Mouse (Mus musculus) cerebellum, adult 11-12 months (tissue): ENCODE measurements around the gene Myrfl.

ENCODE experiments used
- DNase-seq: peaks from one replicate; pipeline ENCODE4 v3.0.0; 2022

Myrfl gene

DNA sequence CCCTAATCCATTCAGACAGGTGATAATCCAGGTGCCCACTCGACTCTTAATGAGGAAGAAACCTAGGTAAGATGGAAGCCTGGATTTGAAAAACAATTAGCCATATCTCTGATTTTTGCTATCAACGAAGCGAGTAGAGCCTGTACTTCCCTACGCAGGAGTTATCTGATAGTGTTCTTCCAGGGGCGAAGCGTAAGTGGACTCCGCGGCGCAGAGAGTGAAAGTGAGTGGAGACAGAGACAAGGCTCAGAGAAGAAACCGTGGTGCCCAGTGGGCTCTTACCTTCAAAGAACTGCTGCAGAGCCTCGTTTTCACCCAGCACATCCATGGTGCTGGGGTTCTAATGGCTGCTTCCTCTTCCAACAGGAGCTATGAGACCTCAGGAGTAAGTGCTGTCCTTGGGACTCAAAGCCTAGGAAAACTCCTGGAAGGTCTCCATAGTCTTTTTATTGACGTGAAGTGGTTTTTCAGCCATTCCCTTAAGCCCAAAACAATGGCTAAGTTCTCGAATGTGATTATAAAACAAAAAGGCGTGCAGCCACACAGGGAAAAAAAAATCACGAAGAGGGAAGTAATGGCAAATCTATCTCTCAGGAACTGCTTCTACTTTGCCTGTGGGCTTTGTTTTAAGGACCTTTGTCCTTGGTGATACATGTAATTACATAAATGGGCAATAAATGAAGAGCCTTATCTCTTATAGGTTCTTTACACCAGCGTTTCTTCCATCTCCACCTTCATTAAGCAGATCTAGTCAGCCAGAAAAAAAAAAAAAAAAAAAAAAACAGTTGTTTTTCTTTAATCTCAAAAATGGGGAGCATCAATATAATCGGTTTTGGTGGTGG lies at the start of gene Myrfl:
Myrfl (minus strand) TSS at position 584 of the 842 bp plus-strand sequence.
- no peak for DNase-seq

DNA sequence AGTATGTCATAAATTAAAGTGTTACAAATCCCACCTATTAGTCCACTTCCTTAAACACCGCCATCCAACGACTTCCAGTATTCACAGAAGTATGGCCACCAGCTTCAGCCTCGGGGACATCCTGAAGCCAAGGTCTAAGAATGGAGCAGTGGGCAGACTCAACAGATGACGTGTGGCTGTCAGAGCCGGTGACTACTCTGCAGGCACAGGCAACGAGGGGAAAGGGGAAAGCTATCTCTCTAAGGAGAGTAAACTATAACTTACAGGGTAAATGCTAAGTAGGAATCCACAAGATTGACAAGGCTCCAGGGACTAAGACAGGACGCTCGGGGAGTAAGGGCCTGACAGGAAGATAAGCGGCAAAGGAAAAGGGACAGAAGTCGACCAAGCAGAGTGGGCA lies 48.2 kb upstream of the Myrfl start:
- no peak for DNase-seq

DNA sequence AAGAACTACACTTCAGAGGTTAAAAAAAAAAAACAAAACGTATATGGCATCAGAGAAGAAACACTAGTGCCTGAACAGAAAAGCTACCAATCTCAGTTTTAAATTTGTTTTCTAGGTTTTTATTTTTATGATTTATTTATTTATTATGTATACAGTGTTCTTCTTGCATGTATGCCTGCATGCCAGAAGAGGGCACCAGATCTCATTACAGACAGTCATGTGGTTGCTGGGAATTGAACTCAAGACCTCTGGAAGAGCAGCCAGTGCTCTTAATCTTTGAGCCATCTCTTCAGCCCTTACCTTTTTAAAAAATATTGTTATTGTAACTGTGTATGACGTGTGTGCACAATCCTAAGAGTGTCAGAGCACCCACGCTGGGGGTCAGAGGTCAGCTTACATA lies 47.4 kb upstream of the Myrfl start:
- no peak for DNase-seq

DNA sequence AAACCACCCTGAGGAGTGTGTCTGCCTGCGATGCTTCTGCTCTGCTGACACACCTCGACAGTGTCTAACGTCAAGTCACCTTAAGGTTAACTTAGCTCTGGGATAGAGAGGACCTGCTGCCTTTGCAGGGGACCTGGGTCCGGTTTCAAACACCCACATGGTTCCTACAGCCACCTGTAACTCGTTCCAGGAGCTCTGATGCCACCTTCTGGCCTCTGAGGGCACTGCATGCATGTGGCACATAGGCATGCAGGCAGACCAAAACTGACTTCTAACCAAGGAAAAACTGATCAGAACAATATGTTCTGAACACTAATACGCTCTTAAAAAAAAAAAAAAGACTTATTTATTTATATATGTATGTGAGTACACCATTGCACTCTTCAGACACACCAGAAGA lies 46.3 kb upstream of the Myrfl start:
- no peak for DNase-seq

DNA sequence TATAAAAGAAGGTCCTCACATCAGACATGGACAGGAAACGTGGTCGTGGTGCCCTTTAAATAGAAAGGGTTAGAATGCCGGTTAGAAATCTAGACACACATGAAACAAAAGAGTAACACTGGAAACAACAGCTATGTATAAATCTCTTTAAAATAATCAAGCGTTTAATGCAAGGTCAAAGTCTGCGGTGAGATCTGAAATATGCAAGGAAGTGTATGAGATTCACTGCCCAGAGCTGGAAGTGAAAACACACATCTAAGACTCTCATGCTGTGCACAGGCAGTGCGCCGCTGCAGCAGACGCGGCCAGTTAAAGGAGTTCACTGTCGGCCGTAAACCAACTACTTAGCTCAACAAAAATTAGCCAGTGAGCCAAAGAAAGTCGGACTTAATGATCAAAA lies 38.3 kb upstream of the Myrfl start:
- no peak for DNase-seq

DNA sequence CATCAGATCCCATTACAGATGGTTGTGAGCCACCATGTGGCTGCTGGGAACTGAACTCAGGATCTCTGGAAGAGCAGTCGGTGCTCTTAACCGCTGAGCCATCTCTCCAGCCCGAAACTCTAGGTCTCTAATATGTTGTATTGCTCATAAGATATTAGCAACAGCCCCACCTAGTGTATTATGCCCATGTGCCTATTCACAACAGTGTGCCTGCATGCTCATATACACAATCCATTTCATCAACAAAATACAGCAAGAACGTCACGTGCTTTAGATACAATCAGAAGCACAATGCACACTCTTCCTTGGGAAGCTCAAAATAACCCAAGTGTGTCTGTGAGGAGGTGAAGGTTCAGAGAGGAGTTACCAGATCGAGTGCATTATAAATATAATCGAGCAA lies 37.1 kb upstream of the Myrfl start:
- no peak for DNase-seq

DNA sequence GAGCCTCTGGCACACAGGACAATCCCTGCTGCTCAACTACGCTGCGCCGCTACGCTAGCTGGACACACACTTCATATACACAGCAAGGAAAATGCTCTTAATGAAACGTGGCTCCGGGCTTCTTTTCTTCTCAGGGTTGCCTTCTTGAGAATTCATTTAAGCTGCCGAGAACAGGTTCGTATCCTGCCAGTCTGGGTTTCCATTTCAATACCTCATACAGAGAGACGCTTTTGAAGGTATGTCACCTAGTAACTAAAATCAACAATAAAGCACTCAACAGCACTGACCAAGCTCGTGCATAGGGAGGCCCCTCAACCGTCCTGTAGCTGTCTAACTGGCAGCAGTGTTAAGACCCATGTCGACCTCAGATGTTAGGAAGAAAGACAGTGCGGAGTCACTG lies 35.7 kb upstream of the Myrfl start:
- no peak for DNase-seq

DNA sequence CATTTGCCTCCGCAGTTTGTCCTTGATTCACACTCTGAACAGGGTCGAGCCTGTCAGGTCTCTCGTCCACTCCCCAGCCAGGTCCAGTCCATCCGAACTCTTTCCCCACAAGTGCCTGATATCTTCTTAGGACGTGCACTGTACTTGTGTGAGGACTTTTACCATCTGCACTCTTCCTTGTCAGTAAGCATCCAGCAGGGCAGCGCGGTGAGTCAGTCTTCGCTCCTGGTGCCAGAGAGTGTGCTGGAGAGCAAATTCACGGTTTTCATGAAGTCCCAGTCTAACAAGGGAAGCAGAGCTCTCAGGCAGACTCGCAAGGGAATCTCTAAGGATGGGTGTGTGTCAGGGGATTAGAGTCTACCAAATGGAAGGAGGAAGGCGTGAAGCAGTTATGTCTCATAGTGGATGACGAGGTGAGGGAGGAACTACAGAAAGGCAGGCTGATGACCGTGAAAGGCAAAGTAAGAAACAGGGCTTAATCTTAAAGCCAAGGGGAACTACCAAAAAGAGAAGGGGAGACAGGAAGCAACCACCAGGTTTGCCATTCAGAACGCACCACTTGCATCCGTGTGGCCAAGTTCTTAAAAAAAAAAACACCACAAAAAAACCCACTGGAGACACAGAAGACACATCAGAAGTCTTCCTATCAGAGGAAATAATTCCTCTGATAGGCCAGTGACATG lies 34.9 kb upstream of the Myrfl start:
- no peak for DNase-seq

DNA sequence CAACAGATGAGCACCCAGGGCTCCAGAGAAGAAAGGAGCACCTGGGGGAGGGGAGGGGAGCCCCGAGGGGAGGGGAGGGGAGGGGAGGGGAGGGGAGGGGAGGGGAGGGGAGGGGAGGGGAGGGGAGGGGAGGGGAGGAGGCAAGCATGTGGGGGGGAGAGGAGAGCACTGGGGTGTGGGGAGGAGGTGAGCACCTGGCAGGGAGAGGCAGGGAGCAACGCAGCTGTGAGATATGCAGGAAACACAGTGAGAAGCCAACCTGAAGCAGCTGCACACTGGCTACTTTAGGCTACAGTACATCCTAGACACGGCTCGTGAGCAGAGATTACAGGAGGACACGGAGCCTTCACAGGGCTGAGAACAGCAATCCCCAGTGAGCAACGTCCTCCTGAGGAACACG lies 34.2 kb upstream of the Myrfl start:
- DNase-seq = no peak

DNA sequence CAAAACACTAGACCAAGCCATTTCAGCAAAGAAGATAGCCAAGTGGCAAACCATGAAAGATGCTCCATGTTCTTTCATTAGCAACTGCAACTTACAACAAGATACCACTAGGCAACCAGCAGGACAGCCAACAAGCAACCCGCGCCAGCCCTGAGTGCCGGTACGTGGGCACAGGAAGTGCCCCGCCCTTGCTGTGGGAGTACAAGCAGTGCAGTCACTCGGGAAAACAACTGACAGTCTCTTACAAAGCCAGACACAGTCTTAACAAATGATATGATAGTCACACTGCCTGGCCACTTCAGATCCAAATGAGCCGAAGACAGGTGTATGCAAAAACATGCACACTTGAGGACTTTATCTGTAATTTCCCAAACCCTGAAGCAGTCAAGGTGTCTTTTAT lies 33.8 kb upstream of the Myrfl start:
- DNase-seq = no peak

DNA sequence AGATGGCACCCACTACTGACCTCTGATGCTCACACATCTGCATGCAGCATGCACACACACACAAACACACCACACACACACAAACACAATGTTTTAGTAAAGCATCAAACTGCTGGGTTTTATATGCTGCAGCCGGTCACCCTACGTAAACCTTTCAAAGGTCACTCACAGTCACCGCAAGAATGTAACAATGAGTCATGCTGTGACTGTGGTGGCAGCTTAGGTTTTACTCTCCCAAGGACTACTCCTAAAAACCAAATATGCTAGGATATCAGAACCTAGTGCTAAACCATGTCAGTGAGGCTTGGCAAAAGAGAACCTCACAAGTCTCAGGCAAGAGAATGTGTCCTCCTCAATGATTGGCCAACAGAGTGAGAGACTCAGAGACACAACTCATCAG lies 32.1 kb upstream of the Myrfl start:
- no peak for DNase-seq

DNA sequence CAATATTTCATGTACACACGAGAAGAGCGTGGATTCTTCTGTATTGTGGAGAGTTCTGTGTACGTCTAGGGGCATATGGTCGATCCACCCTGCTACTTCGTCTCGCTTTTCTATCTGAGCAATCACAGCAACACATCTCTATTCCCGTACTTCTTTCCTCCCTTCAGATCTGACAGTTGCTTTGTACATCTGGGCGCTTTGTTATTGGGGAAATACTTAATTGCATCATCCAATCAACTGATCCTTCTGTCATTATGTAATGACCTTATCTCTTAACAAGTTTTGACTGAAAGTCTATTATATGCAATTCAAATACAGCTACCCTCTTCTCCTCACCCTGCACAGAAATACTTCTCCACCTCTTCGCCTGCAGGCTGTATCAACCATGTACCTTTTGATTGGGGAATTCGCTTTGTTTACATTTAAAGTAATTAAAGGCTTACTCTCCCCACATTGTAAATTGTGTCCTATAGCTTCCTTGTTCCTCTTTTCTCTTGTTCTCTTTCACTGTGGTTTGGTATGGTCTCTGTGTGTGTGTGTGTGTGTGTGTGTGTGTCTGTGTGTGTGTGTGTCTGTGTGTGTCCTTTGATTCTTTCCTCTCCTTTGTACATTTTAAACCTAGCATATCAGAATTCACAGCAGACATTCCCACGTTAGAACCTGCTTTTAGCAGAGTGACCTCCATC lies 29.9 kb upstream of the Myrfl start:
- DNase-seq = no peak

DNA sequence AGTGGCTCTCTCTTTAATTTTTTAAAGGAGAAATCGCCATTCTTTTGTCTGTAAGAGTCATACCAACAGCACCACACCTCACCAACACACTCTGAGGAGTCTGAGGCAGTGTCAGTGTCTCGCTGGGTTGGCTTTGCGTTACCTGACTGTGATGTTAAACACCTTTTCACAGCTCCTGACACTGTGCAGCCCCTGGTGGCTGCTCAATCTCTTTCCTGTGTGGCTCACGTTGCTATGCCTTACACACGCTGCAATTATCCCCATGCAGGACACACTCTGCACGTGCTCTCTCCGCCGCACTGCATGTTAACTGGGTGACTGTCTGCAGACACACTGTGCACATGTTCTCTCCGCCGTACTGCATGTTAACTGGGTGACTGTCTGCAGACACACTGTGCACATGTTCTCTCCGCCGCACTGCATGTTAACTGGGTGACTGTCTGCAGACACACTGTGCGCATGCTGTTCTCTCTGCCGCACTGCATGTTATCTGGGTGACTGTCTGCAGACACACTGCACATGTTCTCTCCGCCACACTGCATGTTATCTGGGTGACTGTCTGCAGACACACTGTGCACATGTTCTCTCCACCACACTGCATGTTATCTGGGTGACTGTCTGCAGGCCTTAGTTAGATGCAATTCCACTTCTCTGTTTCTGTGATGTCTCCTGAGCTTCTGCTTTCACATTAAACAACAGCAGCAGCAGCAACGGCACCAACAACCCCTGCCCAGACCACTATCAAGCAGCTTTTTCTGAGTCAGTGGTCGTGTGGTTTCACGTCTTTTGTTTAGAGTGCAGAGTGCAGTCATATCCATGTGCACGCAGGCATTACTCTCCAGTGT lies 27.2 kb upstream of the Myrfl start:
- no peak for DNase-seq

DNA sequence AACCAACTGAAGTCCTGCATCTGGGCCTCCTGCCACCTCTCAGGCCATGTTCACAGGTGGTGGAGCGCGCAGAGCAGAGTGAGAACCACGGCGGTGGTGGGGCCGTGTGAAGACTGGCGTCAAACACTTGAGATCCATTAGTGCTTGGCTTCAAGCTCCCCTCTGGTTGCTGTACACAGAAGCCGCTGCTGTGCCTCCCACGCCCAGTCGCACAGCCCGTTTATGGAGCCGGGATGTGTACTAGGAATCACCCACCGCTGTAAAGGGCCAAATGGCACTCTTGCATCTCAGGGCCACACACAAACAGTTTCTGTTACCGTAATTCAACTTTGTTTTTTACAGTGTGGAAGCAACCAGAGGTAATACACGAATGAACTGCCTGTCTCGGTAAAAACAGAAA lies 25.4 kb upstream of the Myrfl start:
- no peak for DNase-seq

DNA sequence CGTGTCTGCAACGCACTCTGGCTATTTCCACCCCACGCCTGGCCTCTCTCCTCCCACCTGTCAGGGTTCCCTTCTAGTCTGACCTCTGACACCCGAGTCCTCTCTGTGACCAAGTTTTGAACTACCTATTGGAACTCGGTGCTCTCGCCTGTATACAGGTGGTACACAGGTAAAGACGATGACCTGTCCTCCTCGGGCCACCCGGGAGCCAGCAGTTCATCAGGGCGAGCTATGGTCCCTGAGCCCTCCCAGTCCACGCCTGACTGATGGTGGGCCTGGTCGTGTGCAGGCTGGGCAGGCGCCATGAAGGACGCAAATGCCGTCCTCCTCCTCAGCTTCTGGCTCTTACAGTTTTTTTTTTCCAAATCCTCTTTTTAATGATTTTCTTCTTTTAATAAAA lies 24.7 kb upstream of the Myrfl start:
- no peak for DNase-seq

DNA sequence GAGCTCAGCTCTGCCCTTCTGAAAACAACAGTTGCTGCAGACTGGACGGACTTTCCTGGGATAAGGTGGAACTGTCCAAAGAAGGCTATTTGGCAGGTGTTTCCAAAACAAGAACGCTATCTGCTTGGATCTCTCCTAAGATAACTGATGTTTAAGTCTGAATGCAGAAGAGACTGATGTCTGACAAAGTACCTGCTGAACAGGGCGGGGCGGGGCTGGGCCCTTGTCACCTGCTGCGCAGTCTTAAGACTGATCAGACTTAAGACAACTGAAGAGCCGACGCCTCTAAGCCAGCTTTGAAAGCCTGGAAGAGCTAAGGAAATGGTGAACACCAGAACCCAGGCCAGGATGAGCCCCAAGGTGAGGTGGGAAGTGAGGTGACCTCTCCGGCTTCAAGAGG lies 23.9 kb upstream of the Myrfl start:
- no peak for DNase-seq

DNA sequence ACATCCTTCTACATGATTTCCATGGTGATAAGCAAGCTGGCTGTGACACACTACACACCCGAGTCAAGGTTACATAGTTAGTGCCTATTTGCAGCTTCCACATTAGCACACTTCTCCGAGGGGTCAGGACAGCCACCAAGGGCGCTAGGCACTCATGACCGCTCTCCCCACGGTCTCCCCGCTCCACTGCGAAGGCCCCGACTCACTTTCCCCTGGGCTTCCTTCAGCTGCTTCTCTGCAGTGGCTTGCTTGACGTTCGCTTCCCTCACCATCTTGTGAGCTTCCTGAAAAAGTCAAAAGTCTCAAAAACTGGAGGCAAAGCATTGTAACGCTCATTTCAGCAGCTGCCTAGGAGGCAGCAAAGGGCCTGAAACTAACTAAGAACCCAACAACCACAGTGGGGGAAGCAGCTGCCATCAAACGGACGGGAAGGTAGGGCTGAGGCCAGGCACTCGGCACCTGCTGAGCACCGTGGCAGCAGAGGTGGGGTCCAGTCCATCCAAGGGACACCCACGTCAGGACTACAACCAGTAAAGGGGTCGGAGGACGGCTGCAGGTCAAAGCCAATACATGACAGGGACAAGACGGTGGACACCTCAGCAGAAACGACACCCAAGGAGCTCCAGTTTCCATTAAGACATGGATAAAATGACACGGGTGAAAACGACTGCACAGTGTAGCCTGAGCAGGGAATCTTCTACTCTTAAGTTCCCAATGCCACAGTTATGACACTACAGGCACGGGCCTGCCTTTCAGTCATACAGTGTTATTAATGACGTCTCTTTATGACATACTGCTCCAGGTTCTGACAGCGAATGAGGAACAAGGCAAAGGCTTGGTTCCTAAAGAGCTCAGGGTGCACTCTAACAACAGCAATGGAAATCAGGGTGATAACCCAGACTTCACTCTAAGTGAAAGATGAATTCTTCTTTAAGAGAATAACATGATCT lies 22.9 kb upstream of the Myrfl start:
- no peak for DNase-seq

DNA sequence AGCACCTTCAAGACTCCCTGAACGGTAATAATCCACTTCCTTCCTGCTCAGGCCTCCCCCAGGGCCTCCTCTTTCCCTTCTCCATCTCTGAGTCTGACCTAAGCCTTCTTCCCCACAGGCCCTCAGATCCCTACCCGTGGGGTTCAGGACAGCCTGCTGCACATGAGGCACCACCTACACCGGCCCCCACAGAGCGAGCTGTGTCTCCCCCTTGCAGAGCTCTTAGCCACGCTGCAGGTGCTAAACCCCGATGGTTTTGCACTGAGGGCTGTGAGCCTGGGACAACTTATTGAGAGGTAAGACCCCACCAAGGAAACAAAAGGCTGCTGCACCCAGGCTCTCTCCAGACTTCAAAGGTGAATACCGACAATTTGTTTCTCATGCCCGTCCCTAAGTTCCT lies 19.9 kb upstream of the Myrfl start:
- no peak for DNase-seq

DNA sequence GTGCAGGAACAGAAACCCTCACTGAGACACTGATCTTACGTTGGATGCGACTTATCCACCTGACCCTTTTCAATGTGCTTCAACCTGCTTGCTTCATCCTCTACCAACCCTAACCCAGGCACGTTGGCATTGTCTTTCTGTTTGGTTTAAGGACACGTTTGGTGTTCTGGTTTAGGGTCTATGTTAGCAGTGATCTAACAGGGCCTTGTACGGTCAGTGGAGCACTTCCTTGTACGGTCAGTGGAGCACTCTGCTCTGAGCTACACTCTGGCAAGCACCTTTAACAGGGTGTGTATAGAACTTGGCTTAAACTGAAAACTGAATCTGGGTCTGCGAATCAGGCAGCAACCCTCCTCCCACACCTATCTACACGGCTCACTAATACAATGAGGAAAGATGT lies 18.6 kb upstream of the Myrfl start:
- DNase-seq = no peak

DNA sequence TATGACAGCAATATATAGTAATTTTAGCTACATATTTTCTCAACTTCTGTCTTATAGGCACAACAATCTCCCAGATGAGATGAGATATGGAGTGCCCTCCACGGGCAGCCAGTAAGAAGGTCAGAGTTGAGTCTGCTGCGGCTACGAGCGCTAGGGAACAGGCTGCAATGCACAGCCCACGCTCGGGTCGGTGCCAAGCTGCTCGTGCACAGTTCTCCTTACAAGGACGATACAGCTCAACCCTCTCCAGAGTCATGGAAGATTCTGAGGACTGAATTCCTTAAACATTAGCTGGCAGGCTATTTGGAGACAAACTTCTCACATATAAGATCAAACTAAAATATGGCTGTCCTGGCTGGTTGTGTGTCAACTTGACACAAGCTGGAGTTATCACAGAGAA lies 17.9 kb upstream of the Myrfl start:
- no peak for DNase-seq

DNA sequence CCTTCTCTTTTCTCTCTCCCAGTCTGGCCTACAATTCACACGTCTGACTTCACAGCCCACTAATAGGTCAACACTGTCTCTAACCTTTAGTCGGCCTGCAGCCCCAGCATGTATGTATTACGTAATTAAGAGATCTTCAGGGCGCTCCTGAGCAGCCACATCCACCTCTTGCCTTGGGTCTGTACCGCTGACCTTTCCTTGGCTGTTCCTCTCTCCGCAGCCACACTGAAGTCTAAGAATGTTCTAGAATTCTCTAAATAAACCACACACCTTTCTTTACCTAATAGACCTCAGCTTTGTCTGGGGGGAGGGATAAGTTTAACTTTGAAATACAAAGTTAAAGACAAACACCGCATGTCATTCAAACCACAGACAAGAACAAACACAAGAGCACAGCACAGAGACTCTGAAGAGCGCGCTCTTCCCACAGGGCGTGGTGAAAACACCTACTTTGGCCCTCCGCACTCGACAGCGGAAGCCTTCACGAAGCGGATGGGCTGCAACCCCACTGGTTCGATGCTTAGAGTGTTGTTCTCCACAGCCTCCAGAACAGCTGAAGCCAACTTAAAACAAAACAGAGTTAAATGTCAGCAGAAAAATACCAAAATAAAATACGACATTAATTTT lies 17.0 kb upstream of the Myrfl start:
- no peak for DNase-seq

DNA sequence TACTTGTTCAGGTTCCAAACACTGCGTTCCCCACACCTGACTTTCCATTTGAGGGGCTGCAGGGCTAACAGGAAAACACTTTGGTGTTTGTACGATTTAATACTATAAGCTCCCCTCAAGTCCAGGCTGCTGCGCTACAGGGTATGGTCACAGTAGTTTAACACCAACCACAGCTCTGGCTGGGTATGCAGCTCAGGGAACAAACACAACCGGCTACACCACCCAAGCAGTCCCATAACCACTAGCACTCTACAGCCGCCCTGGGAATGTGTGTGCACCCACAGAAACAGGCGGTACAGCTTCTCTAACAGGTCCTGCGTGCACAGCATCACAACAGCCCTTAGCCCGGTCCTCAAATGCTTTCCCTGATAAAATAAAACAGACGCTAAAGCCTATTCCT lies 16.1 kb upstream of the Myrfl start:
- no peak for DNase-seq
